Mouse (Mus musculus) stomach, postnatal 0 days (tissue): Measurements from ENCODE around the gene Gldc.

Source experiments
- CTCF ChIP-seq: IDR thresholded peaks from 2 replicates; pipeline ENCODE4 v1.5.1; 2016; ENCODE audit warnings: antibody characterized with exemption, low read depth, mild to moderate bottlenecking, moderate library complexity
- EP300 ChIP-seq: optimal IDR thresholded peaks from 2 replicates; pipeline ENCODE3; 2016; ENCODE audit warnings: antibody characterized with exemption

DNA sequence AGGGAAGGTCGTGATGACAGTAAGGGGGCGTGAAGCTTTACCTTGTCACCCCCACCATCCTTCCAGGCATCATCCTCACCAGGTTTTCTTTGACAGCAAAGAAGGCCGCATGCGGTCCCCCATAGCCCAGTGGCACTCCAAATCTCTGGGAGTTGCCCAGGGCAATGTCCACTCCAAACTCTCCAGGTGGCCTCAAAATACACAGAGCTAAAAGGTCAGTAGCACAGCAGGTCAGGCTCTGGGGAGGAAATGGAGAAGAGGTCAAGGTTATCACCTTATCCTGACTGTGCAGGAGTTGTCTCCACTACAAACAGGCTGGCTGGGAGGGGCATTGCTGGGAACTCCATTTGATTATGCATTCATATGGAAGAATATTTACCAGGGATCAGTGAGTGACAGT lies 30.1 kb downstream of the Gldc start:
- no peak for TF ChIP-seq CTCF
- TF ChIP-seq EP300, result no peak
